Mouse (Mus musculus) c-Kit-positive CD71-positive TER-119-negative erythroid progenitor cells, embryonic 14.5 days (primary cell): ENCODE measurements around the gene Hif3a.

ENCODE experiments used
- DNase-seq: peaks from one replicate; pipeline ENCODE4 v3.0.0-alpha.2; 2013; ENCODE audit warnings: low read depth

Gene Hif3a

DNA sequence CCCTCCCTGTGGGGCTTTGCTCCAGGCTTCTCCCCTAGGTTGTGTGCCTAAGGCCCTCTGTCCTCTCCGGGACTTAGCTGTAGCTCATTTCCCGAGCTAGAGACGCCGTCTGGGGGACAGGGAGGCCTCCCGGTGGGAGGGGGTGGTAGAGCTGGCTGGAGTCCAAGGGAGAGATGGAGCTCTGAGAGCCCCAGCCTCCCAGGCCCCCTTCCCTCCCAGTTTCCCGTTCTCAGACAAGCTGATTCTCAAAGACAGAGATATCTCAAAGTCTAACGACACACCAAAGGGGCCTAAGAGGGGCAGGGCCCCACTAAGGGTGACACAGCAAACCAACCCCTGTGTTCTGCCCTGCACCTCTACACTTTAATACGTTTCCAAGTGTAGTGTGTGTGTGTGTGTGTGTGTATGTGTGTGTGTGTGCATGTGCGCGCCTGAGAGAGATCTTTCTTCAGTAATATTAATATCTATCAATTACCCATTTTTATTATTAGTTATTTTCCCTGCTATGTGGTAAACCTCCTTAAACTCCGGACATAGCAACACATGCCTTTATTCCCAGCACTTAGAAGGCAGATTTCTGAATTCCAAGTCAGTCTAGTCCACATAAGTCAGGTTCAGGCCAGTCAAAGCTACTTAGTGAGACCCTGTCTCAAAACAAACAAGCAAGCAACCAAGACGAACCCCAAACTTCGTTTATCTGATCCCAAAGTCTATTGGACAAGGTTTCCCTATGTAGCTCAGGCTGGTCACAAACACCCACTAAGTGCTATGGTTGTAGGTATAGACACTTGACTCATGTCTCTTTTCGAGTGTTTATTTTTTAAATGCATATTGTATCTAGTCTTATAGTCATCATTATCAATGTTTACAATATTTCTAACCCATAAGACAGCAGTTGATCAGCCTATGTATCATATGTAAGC is 5.4 kb downstream of the Hif3a start:
- DNase-seq, result peak; percentile 71

DNA sequence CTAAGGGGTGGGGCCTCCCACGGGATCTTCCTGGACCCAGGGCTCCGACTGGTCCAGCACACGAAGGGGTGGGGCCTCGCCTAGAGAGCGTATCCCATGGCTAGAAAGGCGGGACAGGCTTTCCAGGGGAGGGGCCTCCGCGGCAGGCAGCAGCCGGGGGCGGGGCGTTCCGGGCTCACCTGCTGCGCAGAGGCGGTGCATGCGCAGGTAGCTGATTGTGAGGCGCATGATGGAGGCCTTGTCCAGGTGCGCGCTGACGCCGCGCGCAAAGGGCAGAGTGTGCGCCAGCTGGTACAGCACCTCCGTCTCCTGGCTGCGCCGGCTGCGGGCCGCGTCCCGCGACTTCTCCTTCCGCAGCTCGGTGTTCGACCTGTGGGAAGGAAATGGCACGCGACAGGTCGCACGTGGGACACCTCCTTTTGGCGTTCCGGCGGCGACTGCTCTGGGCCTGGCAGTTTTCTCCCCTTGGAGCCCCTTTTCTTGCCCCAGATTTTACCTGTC is 6.1 kb downstream of the Hif3a start:
- DNase-seq, result peak; percentile 94

DNA sequence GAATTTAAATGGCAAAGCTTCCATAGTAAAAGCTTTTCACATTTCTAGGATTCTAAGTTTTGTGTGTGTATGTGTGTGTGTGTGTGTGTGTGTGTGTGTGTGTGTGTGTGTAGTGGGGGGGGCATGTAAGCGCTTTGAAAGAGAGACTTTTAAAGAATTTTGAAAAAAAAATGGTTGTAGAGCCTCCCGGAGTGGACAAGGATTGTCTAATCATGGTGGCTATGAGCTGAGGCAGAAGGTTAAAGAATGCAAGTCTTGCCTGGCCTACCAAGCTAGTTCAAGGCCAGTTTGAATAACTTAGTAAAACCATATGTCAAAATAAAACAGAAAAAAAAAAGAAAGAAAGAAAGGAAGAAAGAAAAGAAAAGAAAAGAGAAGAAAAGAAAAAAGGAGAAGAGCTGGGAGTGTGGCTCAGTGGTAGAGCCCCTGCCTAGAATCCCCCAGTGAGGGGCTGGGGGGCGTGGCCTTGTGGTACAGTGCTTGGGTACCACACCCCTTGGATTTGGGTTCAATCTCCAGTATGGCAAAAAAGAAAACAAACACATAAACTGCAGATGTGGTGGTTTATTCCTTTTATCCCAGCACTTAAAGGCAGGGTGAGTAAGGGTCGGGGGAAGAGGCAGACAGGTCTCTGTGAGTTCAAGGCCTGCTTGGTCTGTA is 6.8 kb downstream of the Hif3a start:
- DNase-seq, result no peak

DNA sequence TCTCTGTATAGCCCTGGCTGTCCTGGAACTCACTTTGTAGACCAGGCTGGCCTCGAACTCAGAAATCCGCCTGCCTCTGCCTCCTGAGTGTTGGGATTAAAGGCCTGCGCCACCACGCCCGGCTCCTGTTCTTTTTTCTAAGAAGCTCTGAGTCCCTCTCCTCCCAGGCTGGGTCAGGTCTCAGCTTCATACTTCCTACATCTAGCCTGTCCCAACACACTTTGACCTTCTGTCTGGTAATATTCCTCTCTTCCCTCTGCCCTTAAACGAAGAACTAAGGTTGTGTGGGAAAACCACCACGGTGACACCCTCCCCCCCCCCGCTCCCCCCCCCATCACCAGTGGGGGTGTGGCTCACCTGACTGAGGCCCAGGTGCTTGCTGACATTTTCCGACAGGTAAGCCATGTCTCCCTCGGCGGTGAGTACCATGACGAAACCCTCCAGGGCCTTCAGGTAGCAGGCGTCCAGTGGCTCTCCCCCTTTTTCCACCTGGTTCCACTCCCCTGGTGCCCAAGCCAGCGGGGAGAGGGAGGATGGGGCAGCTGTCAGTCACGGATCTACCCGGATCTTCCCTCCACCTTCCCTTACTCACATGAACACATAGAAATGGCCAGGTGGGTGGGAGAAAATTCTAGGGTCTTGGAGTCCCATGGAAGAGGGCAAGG is 7.8 kb downstream of the Hif3a start:
- no peak for DNase-seq

DNA sequence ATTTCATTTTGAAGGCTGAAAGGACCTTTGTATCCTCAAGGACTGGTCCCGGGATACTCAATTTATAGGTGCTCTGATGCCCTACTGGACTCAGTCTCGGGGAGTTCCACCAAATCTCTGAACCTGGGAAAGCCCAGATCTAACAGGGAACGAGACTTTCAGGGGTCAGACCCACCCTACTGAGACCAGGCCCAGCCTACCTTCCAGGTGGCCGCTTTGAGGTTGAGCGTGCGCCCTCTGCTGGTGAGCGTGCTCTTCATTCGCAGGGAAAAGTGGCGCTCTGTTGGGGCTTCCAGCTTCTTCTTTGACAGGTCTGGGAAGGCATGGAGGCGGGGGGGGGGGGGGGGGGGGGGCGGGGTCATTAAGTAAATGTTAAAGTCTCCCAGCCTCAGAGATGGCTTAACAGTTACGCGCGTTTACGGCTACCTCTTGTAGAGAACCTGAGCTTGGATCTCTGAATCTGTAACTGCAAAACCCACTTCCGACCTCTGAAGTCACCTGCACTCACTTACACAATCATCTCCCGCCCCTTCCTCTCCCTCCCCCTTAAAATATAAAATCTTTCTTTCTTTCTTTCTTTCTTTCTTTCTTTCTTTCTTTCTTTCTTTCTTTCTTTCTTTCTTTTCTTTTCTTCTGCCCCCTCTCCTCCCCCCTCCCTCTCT is 11.2 kb downstream of the Hif3a start:
- DNase-seq, result peak; percentile 61

DNA sequence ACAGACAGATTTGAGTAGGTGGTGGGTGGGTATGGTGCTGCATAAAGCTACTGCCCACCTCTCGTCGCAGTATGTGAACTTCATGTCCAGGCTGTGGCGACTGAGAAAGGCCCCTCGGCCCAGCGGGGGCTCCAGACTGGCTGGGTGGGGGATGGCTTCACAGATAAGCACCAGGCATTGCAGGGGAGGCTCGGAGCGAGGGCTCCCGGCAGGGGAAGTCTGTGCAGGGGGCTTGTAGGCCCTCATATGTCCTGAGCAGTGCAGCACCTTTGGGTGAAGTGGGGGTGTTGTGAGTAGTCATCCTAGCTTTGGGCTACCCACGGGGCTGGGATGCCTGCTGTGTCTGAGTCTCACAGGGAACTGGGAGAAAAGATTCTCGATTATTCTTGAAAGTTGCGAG is 11.7 kb downstream of the Hif3a start:
- no peak for DNase-seq

DNA sequence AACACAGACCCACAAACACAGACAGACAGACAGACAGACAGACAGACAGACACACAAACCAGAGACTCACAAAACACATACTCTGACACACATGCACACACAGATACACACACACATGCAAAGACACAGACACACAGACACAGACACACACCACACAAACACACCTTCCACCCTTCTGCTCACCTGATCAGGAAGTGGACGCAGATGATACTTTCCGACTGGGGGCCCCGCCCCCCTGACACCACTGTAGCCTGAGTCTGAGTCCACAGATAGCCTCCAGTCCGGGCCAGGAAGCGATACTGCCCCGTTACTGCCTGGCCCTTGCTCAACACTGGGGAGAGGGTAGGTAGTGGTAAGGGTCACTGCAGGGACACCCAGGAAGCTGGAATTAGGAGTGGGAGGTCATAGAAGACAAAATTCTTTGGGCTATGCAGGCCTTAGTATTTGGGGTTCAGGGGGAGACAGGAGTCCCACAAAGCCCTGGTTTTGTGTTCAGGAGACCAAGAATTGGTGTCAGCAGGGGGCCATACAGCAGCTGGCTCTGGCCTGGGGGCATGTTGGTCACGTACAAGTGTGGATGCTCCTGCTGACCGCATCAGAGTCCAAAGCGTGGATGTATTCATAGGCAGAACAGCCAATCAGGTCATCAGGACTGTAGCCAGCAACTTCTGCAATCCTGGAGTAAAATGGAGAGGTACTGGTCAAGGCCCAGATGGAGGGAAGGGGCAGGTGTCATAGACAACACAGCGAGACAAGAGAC is 13.6 kb downstream of the Hif3a start:
- no peak for DNase-seq

DNA sequence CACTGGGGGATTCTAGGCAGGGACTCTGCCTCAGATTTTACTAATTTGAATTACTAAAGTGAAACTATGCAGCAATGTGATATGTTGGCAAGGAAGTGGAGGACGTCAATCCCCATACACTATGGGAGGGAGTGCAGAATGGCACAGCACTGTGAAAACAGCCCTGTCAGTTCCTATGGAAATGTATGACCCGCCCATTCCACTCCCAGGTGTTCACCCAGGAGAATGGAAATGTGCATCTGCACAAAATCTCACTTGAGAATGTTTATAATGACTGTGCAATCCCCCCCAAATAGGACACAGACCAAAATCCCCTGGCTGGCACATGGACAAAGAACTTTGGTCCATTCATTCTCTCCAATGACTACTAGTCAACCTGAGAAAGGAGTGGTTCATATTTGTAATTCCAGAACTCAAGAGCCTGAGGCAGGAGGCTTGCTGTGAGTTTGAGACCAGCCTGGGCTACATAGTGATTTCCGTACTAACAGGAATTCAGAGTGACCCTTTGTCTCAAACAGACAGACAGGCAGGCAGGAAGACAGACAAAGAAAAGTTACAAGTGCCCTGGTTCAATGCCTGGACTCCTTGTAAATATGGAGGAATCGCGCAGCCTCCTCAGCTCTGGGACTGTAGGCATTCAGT is 15.1 kb downstream of the Hif3a start:
- DNase-seq, result no peak

DNA sequence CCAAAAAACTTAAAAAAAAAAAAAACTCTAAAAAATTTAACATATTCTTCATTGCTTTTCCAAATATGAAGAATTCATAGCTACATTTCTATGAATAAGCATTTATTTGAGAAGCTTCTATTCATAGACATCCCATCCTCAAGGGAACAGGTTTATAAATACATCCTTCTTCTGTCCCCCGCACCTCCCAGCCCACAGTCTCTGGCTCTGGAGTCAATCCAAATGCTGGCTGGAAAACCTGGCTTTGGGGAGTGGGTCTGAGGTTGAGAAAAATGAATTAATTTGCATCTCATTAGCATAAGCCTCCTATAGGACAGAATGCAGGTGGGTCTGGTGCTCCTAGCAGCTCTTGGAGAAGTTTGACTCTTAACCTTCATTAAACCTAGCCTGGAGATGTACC is 16.5 kb downstream of the Hif3a start:
- DNase-seq, result no peak

DNA sequence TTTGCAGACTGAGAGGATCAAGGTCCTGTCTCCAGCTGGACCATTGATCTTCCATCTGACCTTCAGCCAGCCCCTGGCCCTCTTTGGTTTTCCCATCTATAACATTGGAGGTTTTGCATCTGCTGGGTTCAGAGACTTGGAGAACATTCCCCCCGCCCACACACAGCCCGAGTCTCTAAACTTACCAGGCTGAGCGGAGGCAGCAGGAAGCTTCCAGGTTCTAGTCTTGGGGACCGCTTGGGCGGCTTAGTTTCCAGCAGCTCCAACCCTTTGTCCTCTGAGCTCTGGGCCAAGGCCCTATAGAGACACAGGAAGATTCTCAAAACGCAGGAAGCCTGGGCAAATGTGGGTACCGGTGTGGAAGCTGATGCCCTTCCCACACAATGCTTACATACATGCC is 22.9 kb downstream of the Hif3a start:
- no peak for DNase-seq

DNA sequence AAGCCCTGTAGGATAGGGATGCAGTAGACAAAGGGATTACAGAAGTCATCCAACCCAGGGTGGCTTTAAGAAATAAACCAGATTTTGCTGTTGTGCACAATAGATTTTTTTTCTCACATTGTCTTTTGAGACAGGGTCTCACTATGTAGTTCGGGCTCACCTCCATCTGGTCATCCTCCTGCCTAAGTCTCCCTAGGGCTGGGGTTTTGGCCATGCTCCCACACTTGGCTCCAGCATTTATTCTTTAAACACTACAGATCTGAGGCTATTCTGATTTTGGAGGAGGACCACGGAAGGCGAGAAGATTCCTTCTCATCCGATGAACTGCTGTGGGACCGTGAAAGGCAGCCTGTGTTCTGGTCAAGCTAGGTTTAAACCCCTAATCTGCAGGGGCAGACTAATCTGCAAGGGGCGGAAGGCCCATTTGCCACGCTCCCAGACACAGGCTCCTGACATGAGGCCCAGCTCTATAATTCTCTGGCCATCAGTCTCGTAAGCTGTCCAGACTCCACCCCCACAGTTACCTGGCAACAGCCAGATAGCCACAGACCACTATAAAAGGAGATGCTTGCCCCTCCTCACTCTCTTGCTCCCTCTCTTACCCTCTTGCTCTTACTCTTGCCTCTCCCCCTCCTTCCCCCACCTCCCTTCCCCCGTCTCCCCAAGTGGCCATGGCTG is 24.1 kb downstream of the Hif3a start:
- no peak for DNase-seq

DNA sequence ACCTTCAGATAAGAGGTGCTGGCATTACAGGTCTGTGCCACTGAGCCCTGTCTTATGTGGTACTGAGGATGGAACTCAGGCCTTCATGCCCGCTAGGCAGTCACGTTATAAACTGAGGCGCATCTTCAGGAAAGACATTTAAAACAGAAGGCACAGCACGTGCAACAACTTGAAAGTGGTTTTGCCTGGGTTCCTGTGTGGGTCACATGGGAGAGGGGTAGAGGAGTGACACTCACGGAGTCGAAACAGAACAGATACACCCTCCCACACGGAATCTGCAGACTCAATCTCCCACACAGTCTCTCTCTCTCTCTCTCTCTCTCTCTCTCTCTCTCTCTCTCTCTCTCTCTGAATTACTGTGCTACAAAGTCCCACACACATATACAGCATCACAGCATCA is 32.0 kb downstream of the Hif3a start:
- DNase-seq, result no peak

DNA sequence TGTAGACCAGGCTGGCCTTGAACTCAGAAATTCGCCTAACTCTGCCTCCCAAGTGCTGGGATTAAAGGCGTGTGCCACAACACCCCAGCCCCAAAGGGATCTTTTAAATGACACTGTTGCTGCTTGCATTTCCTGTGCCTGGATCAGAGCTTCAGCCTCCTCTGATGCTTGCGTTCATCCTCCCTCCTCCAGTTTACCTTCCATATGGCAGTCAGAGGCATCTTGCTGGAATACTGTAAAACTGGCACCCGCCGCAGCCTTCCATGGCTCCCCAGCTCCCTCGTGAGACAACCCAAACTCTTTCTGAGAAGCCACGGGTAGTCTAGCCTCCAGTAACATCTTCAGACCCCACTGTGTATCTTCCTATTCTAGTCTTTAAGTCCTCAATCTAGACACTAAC is 33.3 kb downstream of the Hif3a start:
- no peak for DNase-seq

DNA sequence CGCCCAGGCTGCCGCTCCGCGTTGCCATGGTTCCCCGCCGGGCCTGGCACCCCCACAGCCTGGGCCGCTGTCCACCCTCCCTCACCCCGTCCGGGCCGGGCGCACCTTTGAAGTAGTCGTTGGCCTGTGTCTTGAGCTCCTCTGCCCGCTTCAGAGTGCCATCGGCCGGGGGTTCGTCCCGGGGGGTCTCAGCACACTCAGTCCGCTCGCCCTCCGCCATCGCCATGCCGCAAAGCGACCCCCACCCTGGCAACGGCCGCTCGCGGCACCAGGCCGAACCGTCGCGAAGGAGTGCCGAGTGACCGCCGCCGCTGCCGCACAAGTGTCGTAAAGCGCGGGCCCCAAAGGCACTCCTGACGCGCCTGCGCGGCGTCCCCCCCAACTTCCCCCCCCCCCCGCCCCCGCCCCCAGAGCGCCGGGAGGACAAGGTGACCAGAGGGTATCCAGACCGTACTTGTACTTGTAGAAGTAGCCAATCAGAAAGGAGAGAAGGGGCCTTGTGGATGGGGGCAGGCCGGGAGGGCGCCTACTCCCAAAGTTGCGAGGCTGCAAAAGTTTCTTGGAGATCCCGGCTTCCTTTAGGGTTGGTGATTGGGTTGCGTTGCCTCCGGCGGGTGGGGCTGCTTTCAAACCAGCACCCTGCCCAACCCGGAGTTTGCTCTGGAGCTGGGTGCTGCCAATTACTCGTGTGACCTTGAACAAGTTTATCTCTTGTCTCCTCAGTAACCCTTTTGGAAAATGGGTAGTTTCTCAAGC is 34.5 kb downstream of the Hif3a start, which contains the start of gene Ppp5c:
TSS of gene Ppp5c (minus strand) at position 337 of the 756 bp plus-strand sequence.
- DNase-seq, result peak; percentile 67

DNA sequence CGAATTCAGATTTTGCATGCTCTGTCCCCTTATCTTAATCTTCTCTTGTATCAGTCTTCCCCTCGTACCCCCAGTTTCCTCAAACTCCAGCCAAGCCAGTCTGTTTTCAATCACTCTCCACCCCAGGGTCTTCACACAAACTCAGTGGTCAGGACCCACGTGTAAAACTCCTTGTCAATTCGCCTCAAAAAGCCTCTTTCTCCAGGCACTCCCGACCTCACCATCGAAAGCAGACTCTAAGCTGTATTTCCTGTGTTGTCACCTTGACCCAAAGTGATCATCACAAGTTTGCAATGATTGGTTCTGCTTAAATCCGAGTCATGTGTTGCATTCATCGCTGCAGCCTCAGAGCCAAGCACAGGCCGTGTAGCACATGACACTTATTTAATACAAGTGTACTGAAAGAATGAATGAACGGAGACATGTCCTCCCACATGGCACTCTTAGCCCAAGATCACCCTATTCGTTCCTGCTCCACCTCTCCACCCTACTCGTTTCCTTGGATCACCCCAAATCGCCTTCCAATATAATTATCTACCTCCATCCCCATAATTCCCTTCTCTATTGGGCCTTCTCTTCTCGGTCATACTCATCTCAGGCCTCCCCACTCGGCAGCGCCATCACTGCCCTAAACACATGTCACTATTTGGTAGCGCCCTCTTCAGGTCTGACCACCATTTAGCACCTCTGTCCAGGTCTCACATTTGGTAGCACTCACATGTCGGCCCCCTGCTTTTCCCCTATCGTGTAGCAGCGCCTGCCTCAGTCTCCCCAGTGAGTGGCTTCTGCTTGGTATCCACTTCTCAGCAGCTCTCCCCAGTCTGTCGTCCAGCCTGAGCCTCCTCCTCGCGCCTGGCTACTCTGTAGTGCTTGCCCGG is 35.3 kb downstream of the Hif3a start:
- peak; percentile 71 for DNase-seq

DNA sequence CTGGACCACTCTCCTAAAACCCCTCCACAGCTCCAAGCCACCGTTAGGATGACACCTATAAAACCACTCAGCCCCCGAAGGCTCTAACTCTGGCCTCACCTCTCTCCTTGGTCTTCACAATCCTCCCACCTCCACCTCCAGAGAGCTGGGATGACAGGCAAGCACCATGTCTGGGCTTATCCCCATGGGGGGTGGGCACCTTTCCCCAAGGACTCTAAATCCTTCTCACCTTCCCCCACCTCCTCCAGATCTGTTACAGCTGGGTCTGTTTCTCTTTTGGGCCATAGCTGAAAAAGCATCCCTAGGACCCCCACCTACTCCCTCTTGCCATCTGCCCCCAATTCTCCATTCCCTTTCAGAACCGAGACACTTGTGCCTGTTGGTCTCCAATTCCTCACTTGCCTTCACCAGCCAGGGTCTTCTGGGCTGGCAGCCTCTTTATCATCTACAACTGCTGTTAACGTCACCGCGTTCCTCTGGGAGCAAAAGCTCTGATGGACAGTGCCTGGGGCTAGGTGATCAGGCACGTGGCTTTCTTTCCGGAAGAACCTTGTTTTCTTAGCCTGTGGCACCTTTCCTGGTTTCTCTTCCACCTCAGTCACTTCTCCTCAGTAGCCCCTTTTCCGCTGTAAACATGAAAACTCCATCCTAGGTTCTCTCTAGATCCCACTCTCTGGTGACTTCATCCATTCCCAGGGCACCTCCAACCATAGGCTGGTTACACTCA is 36.2 kb downstream of the Hif3a start:
- no peak for DNase-seq

DNA sequence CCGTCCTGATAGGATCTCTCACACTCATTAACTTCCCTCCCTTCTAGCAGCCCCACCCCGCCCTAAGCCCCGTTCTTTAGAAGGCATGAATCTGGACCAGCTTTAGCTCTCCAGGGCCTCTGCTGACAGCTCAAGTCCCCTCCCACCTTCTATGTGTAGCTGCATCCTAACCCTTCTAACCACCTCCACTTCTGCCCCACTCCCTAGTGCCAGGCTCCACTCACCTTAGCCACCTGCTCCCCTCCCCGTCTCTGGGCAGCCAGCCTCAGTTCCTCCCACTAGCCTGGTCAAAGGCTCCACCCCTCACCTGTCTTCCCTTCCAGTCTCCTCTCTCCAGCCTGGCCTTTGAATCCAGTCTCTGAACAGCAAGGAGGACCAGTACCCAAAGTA is 36.7 kb downstream of the Hif3a start:
- no peak for DNase-seq
